In genomic region chr5:109554091-109555050, GRCm38 (mm10) we compare ENCODE assay signal across 8 mouse cellular contexts. TPM values are rescaled to one million over a fixed set of nuclear protein-coding genes. Genes with fewer than 3 reads are reported as not detected.
DNase-seq lines count a peak whose midpoint lies in the region; ATAC-seq and TF ChIP-seq lines count a peak whose summit lies in the region.

No protein-coding gene starts in this region.

- WGBS in kidney, postnatal 0 days, result 89% methylated on average over 30 of the region's 30 CpGs
- WGBS in thymus, adult 2 months, result 96% methylated on average over 30 of the region's 30 CpGs

- peak; percentile 3 for DNase-seq in kidney, postnatal 0 days (ENCODE audit: low spot score)
- no peak for DNase-seq in kidney, adult 8-10 months
- peak; percentile 22 for DNase-seq in thymus, adult 2 months
- DNase-seq in thymus, postnatal 25 days, result no peak
- DNase-seq in cerebellum, adult 9-10 months, result peak; percentile 72
- DNase-seq in yolk sac, embryonic 10.5 days (ENCODE audit: low spot score), result peak; percentile 9
- no peak for DNase-seq in kidney, adult 11 months
- DNase-seq in c-Kit-positive CD71-positive TER-119-positive erythroid progenitor cells, embryonic 14.5 days (ENCODE audit: low spot score), result no peak

- 0 out of 2 replicates have a peak, but pooled peaks cover 5% of the 10 kb centered on the region for H3K36me3 ChIP-seq in kidney, postnatal 0 days (ENCODE audit: insufficient read depth, low read length)
- no peaks in the 10 kb centered on the region for H3K36me3 ChIP-seq in thymus, adult 2 months (ENCODE audit: control insufficient read depth, insufficient read depth, low read length)

- no peak overlapping the region for H3K27ac ChIP-seq in kidney, postnatal 0 days
- H3K27ac ChIP-seq in thymus, adult 2 months (ENCODE audit: control insufficient read depth, insufficient read depth, low read length), result no peak overlapping the region

- no peak overlapping the region for H3K9ac ChIP-seq in kidney, postnatal 0 days (ENCODE audit: low read depth, low read length)

- no peaks in the 10 kb centered on the region for H3K4me1 ChIP-seq in kidney, postnatal 0 days (replicated peaks; ENCODE audit: insufficient read depth, low read length)
- peaks cover 5% of the 10 kb centered on the region; the same call in 1 of the 2 replicates for H3K4me1 ChIP-seq in thymus, adult 2 months (replicated peaks; ENCODE audit: control insufficient read depth, insufficient read depth, low read length)

- no peak overlapping the region for H3K4me3 ChIP-seq in kidney, postnatal 0 days (replicated peaks; ENCODE audit: low read depth, low read length)
- H3K4me3 ChIP-seq in thymus, adult 2 months (ENCODE audit: control insufficient read depth, insufficient read depth, low read length), result no peak overlapping the region

- no peak for TF ChIP-seq CTCF in kidney, postnatal 0 days (IDR thresholded peaks at IDR 0.05; ENCODE audit: low read depth)
- no peak for TF ChIP-seq CTCF in thymus, adult 2 months (IDR thresholded peaks at IDR 0.05; ENCODE audit: borderline replicate concordance, control insufficient read depth, extremely low read depth, insufficient read depth, low read length, poor library complexity)

- H3K9me3 ChIP-seq in kidney, postnatal 0 days (replicated peaks; ENCODE audit: low read length), result peaks cover 18% of the 10 kb centered on the region

- H3K4me2 ChIP-seq in kidney, postnatal 0 days (ENCODE audit: low read length), result no peak overlapping the region

- ATAC-seq in kidney, postnatal 0 days (replicated peaks; ENCODE audit: low FRiP score, low read depth), result no peak

- TF ChIP-seq POLR2A in thymus, adult 2 months (IDR thresholded peaks at IDR 0.05; ENCODE audit: control insufficient read depth, extremely low read depth, insufficient read depth, low read length, poor library complexity), result no peak

- no peaks in the 10 kb centered on the region for H3K27me3 ChIP-seq in kidney, postnatal 0 days (ENCODE audit: insufficient read depth, low read length)
- no peaks in the 10 kb centered on the region for H3K27me3 ChIP-seq in thymus, adult 2 months (ENCODE audit: control insufficient read depth, insufficient read depth, low read length)

RNA-seq across cellular contexts. Expression of gene Crlf2, which starts 4.4 kb away (rescaled TPM):
- polyA plus RNA-seq in kidney, postnatal 0 days (2015; fragmentation: Nextera tagmentation; extraction: Ambion mirVana), result 19.1 and 22.2 TPM in 2 replicates
- polyA plus RNA-seq in thymus, adult 2 months (2012; rRNA removed), result 54.4 and 57.9 TPM in 2 replicates

Comparison
In these comparisons a context has a peak if more than half of its experiments do, and no peak if none do; other contexts are left out.
1. DNase-seq: peak in kidney, postnatal 0 days (single experiment), thymus, adult 2 months (single experiment), cerebellum, adult 9-10 months (single experiment) and yolk sac, embryonic 10.5 days (single experiment); none in kidney, adult 8-10 months (0 of 2), thymus, postnatal 25 days (single experiment), kidney, adult 11 months (single experiment) and c-Kit-positive CD71-positive TER-119-positive erythroid progenitor cells, embryonic 14.5 days (single experiment).